Mouse (Mus musculus) stomach, embryonic 16.5 days (tissue): ENCODE data around the gene Exoc4. TPM values are rescaled to one million over a fixed set of nuclear protein-coding genes. Genes with fewer than 3 reads are reported as not detected.

ENCODE experiments used
- ATAC-seq: fragments of 200-750 bp; cut with Nextera tagmentation; 2 replicates; pipeline ENCODE4 v1.8.0; 2017; ENCODE audit warnings: moderate number of reproducible peaks, moderate TSS enrichment; ENCODE audit not compliant: insufficient read depth, low FRiP score
- H3K27ac ChIP-seq: fragments of 300-500 bp; sonication (generic); 2 replicates; pipeline ENCODE4 v1.5.1; 2014; ENCODE audit warnings: low read length
- H3K27me3 ChIP-seq: fragments of 300-500 bp; sonication (generic); 2 replicates; pipeline ENCODE4 v1.6.1; 2014; ENCODE audit warnings: low read length, control low read depth, mixed read lengths; ENCODE audit not compliant: control insufficient read depth, insufficient read depth
- H3K36me3 ChIP-seq: fragments of 300-500 bp; sonication (generic); 2 replicates; pipeline ENCODE4 v1.6.1; 2014; ENCODE audit warnings: low read length; ENCODE audit not compliant: control insufficient read depth, insufficient read depth
- H3K4me1 ChIP-seq: fragments of 300-500 bp; sonication (generic); 2 replicates; pipeline ENCODE4 v1.6.1; 2014; ENCODE audit warnings: low read length, control low read depth, mixed read lengths; ENCODE audit not compliant: control insufficient read depth, insufficient read depth
- H3K4me2 ChIP-seq: fragments of 300-500 bp; sonication (generic); 2 replicates; pipeline ENCODE4 v1.6.1; 2014; ENCODE audit warnings: low read depth, low read length, mixed read lengths
- H3K4me3 ChIP-seq: fragments of 300-500 bp; sonication (generic); replicated peaks from 2 replicates; pipeline ENCODE4 v1.5.1; 2014; ENCODE audit warnings: mild to moderate bottlenecking, low read length
- H3K9ac ChIP-seq: fragments of 300-500 bp; sonication (generic); 2 replicates; pipeline ENCODE4 v1.6.1; 2014; ENCODE audit warnings: low read length
- H3K9me3 ChIP-seq: fragments of 300-500 bp; sonication (generic); replicated peaks from 2 replicates; pipeline ENCODE4 v1.6.1; 2016; ENCODE audit warnings: low read length, control low read depth; ENCODE audit not compliant: control insufficient read depth
- whole genome bisulfite sequencing: fragments of 180-500 bp; shearing (Covaris S2); extraction: QIAGEN DNeasy Blood & Tissue Kit; methylation state at CpG from one replicate; pipeline ENCODE4 v1.1.7; 2014; 5-methylcytosine and 5-hydroxymethylcytosine counted together
- polyA plus RNA-seq: library from polyadenylated mRNA; unstranded; fragments of >200 nt; fragmentation: Nextera tagmentation; extraction: Ambion mirVana; gene quantifications from 2 replicates; pipeline ENCODE4 v1.2.1, GENCODE M21; 2015

The Exoc4 gene
- polyA plus RNA-seq, 1 experiment from 2014 or later = 37.8 TPM

- no peaks in the 10 kb centered on the region for H3K27me3 ChIP-seq
- no peak overlapping the region for H3K9ac ChIP-seq
- no peaks in the 10 kb centered on the region for H3K36me3 ChIP-seq
- no peak overlapping the region for H3K4me2 ChIP-seq
- no peak overlapping the region for H3K4me3 ChIP-seq
- no peak overlapping the region for H3K27ac ChIP-seq
- H3K4me1 ChIP-seq = no peaks in the 10 kb centered on the region
- ATAC-seq = no peak
- H3K9me3 ChIP-seq = no peaks in the 10 kb centered on the region
- WGBS = 65% methylated on average over 3 of the region's 3 CpGs
Observed at GRCm38 (mm10) chr6:33683533-33683932, 434.6 kb downstream of the Exoc4 start.

GRCm38 (mm10) chr6:33685321-33685720, 436.4 kb downstream of the Exoc4 start:
- Histone ChIP-seq H3K4me2 (no peak overlapping the region), H3K4me1 (no peaks in the 10 kb centered on the region), H3K27me3 (no peaks in the 10 kb centered on the region), H3K9me3 (no peaks in the 10 kb centered on the region), H3K27ac (no peak overlapping the region), H3K9ac (no peak overlapping the region), H3K36me3 (no peaks in the 10 kb centered on the region), H3K4me3 (no peak overlapping the region)
- WGBS = 59% methylated on average over 2 of the region's 2 CpGs
- ATAC-seq = no peak

GRCm38 (mm10) chr6:33690601-33691000, 441.7 kb downstream of the Exoc4 start:
- no peaks in the 10 kb centered on the region for H3K36me3 ChIP-seq
- no peak overlapping the region for H3K27ac ChIP-seq
- H3K4me1 ChIP-seq = no peaks in the 10 kb centered on the region
- WGBS = 88% methylated on average over 5 of the region's 5 CpGs
- no peaks in the 10 kb centered on the region for H3K9me3 ChIP-seq
- H3K9ac ChIP-seq = no peak overlapping the region
- H3K4me3 ChIP-seq = no peak overlapping the region
- no peaks in the 10 kb centered on the region for H3K27me3 ChIP-seq
- H3K4me2 ChIP-seq = no peak overlapping the region
- ATAC-seq = no peak

GRCm38 (mm10) chr6:33696976-33697375, 448.1 kb downstream of the Exoc4 start:
- Histone ChIP-seq H3K4me2 (no peak overlapping the region), H3K4me1 (no peaks in the 10 kb centered on the region), H3K9me3 (no peaks in the 10 kb centered on the region), H3K9ac (no peak overlapping the region), H3K27me3 (no peaks in the 10 kb centered on the region), H3K27ac (no peak overlapping the region), H3K4me3 (no peak overlapping the region), H3K36me3 (no peaks in the 10 kb centered on the region)
- 71% methylated on average over 1 of the region's 1 CpGs for WGBS
- ATAC-seq = no peak

- H3K9me3 ChIP-seq = no peaks in the 10 kb centered on the region
- no peak overlapping the region for H3K27ac ChIP-seq
- H3K27me3 ChIP-seq = no peaks in the 10 kb centered on the region
- 86% methylated on average over 4 of the region's 4 CpGs for WGBS
- no peak overlapping the region for H3K4me2 ChIP-seq
- H3K36me3 ChIP-seq = no peaks in the 10 kb centered on the region
- no peak overlapping the region for H3K4me3 ChIP-seq
- no peak for ATAC-seq
- H3K9ac ChIP-seq = no peak overlapping the region
- H3K4me1 ChIP-seq = no peaks in the 10 kb centered on the region
Observed at GRCm38 (mm10) chr6:33708907-33709306, 460.0 kb downstream of the Exoc4 start.

- H3K27me3 ChIP-seq = no peaks in the 10 kb centered on the region
- H3K4me2 ChIP-seq = no peak overlapping the region
- H3K4me1 ChIP-seq = no peaks in the 10 kb centered on the region
- no peak for ATAC-seq
- no peaks in the 10 kb centered on the region for H3K9me3 ChIP-seq
- H3K36me3 ChIP-seq = no peaks in the 10 kb centered on the region
- H3K9ac ChIP-seq = no peak overlapping the region
- H3K4me3 ChIP-seq = no peak overlapping the region
- WGBS = 76% methylated on average over 5 of the region's 5 CpGs
- H3K27ac ChIP-seq = no peak overlapping the region
Observed at GRCm38 (mm10) chr6:33709340-33709739, 460.5 kb downstream of the Exoc4 start.

- 74% methylated on average over 3 of the region's 3 CpGs for WGBS
- H3K36me3 ChIP-seq = no peaks in the 10 kb centered on the region
Observed at GRCm38 (mm10) chr6:33711742-33712141, 462.9 kb downstream of the Exoc4 start.

GRCm38 (mm10) chr6:33712540-33713118, 463.7 kb downstream of the Exoc4 start:
- no peaks in the 10 kb centered on the region for H3K4me1 ChIP-seq
- no peak overlapping the region for H3K9ac ChIP-seq
- no peak overlapping the region for H3K27ac ChIP-seq
- no peak overlapping the region for H3K4me3 ChIP-seq
- no peak overlapping the region for H3K4me2 ChIP-seq
- H3K9me3 ChIP-seq = no peaks in the 10 kb centered on the region
- no peaks in the 10 kb centered on the region for H3K36me3 ChIP-seq
- H3K27me3 ChIP-seq = no peaks in the 10 kb centered on the region
- ATAC-seq = no peak
- 81% methylated on average over 7 of the region's 7 CpGs for WGBS

More at GRCm38 (mm10) chr6:33711742-33712141, 462.9 kb downstream of the Exoc4 start:
- Histone ChIP-seq H3K4me1 (no peaks in the 10 kb centered on the region), H3K9me3 (no peaks in the 10 kb centered on the region), H3K9ac (no peak overlapping the region), H3K27ac (no peak overlapping the region), H3K4me2 (no peak overlapping the region), H3K4me3 (no peak overlapping the region), H3K27me3 (no peaks in the 10 kb centered on the region)
- ATAC-seq = no peak

GRCm38 (mm10) chr6:33716254-33716965, 467.5 kb downstream of the Exoc4 start:
- Histone ChIP-seq H3K36me3 (no peaks in the 10 kb centered on the region), H3K4me3 (no peak overlapping the region), H3K4me1 (no peaks in the 10 kb centered on the region), H3K9me3 (no peaks in the 10 kb centered on the region), H3K27ac (no peak overlapping the region), H3K27me3 (no peaks in the 10 kb centered on the region), H3K9ac (no peak overlapping the region), H3K4me2 (no peak overlapping the region)
- no peak for ATAC-seq
- 84% methylated on average over 6 of the region's 6 CpGs for WGBS
